Mouse (Mus musculus): ENCODE measurements around the gene Grem1. TPM values are rescaled to one million over a fixed set of nuclear protein-coding genes. Genes with fewer than 3 reads are reported as not detected.

Grem1 gene
- polyA plus RNA-seq (2017; shearing (Covaris generic)) = not detected

DNA sequence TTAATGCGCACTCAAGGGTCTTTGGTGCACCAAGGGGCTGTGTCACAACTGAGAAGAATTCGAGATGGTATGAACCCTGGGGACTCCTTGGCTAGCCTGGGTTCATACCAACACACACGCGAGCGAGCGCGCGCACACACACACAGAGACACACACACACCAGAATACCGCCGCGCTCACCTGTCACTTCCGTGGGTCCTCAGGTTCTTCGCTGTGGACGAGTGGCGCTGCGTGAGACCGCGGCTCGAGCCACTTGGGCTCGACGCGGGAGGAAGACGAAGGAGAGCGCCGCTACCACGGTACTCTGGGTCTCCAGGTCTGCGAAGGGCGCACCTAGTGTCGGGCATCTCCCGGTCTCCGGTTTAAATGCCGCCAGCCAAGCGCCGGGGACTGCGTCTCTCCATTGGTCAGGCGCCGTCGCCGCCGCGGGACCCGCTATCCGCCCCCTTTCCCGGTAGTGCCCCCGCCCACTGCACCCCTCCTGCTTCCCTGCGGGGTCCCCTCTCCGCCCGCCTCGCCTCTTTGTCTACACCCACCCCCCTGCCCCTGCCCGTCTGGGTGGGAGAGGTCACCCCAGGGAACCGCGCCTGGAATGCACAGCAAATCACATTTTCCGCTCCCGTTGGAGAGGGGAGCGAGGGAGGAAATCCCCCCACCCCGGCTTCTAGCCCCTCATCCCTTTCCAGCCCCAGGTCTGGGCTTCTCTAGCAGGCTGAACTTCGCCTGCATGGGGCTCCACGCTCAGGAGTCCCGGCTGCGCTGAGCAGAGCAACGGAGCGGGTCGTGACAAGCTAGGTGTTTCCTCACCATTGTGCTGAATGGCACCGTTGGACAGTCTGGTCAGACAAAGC is at the start of gene Grem1:
Gene Grem1, minus strand, starts transcription at position 336 of the 851 bp plus-strand sequence.

Other genes starting within 250 kb of the Grem1 start
- gene Scg5, start 70.5 kb upstream of the Grem1 start, polyA plus RNA-seq (2017; shearing (Covaris generic)) = 9.1 TPM
- gene Arhgap11a, start 90.0 kb upstream of the Grem1 start, polyA plus RNA-seq (2017; shearing (Covaris generic)) = 7.7 TPM

Measured in CD4-positive, CD25-positive, alpha-beta regulatory T cell, adult 9 weeks (primary cell).